Mouse (Mus musculus) lung, adult 2 months (tissue): ENCODE data around the gene Cnbd2.

Experiments
- CTCF ChIP-seq: fragments of 200-500 bp; IDR thresholded peaks from 2 replicates; pipeline ENCODE4 v1.5.1; 2011; ENCODE audit warnings: mild to moderate bottlenecking, low read length, control low read depth; ENCODE audit not compliant: insufficient read depth
- POLR2A ChIP-seq: fragments of 200-500 bp; IDR thresholded peaks from 2 replicates; pipeline ENCODE4 v1.6.1; 2011; ENCODE audit warnings: low read depth, mild to moderate bottlenecking, control low read depth, low read length, borderline replicate concordance; ENCODE audit errors: extremely low read depth

GRCm38 (mm10) chr2:156418467-156418866, 106.4 kb downstream of the Cnbd2 start:
- TF ChIP-seq CTCF: no peak
- no peak for TF ChIP-seq POLR2A
